Mouse (Mus musculus) cerebellum, adult 2 months (tissue): ENCODE results near the gene Mthfd1.

Experiments
- CTCF ChIP-seq: fragments of 200-500 bp; IDR thresholded peaks from 2 replicates; pipeline ENCODE4 v1.5.1; 2011; ENCODE audit warnings: low read depth, mild to moderate bottlenecking, control low read depth, low read length, moderate library complexity, borderline replicate concordance; ENCODE audit not compliant: insufficient read depth
- POLR2A ChIP-seq: fragments of 200-500 bp; IDR thresholded peaks from 2 replicates; pipeline ENCODE4 v1.6.1; 2011; ENCODE audit warnings: low read length, control low read depth, borderline replicate concordance; ENCODE audit not compliant: insufficient read depth

GRCm38 (mm10) chr12:76271516-76271915, 16.4 kb downstream of the Mthfd1 start:
- TF ChIP-seq CTCF (no peak), POLR2A (no peak)
